Mouse (Mus musculus): ENCODE results near the gene Esp8.
"Not testable (repeated sequence)": the region's sequence is repeated elsewhere in the genome, so short reads cannot be mapped to it uniquely, and the experiment has no call there.

Esp8 gene

DNA sequence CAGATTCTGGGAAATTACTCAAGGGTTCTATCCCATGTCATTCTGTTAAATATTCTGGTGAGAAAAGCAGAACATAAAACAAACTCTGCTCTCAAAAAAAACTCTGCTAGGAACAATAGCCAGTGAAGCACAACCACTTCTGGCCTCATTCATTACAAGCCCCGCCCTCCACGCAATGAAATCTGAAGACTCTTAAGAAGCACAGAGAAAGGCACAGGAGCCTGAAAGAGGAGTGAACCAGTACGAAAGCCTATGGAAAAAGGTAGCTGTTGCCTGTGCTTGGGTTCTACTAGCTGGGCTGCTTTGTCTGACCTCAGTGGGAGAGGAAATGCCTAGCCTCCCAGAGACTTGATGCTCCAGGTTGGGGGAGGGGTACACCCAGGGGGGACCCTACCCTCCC is at the start of gene Esp8:
Esp8 (plus strand) TSS at position 205 of the 400 bp plus-strand sequence.
- in situ Hi-C loops (cut with MboI; ENCODE audit: low sequenced_read_pairs) = no loop called here

DNA sequence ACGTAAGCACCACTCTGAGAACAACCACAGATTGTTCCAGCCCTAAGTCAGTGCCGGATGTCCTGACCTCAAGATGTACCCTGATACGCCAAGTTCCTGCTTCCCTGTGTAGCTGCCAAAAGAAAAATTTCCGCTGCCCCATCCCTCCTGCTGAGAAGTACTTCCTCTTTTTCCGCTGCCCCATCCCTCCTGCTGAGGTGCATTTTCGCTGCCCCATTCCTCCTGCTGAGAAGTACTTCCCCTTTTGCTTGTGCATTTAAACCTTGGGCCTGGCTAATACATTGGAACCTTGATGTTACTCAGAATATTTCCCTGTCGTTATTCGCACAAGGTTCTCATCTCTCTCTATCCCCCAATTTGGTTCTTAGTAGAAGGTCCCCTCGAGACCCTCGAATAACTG is 36.3 kb upstream of the Esp8 start:
- in situ Hi-C loops (cut with MboI; ENCODE audit: low sequenced_read_pairs) = not testable (repeated sequence)

DNA sequence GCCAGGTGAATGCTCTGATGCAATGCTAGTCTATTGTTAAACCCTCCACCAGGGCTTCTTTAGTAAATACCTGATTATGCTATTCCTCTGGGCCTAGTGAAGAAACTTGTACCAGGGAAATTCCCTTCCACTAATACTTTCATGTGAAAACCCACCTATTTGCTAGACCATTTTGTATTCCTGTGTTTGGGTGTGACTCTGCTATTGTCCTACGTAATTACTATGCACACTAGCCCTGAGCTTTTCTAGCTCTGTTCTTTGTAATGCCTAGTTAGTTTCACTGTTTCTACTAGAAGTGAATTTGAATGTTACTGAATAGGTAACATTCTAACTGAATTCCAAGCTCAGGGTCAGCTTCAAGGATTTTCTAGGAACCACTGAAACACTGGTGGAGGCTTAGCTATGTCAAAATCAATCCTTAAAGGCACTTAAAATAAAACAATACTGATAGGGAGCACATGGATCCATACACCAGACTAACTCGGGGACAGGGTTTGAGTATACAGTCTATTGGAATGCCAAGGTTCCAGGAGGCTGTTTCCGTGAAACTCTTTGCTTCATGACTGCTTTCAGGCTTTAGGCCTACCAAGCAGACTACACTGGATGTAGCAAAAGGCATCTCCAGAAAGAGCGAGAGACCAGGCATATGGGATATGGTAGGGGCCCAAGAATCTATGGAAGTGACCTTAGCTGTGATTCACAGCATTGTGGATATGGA is 24.2 kb upstream of the Esp8 start:
- in situ Hi-C loops (cut with MboI; ENCODE audit: low sequenced_read_pairs) = not testable (repeated sequence)

DNA sequence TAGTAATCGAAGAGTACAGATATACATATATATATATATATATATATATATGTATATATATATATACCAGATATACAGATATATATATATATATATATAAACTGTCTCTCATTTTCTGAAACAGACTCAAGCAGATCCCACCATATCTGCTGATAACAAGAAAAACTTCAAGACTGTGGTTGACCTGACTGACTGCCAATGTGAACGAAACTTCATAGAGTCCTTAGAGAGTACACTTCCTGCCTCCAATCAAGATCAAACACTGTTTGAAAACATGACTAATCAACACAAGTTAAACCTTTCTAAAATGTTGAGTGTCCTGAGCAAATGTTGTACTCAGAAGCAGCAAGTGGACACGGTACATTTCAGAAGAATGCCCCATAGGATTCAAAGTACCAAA is 10.0 kb downstream of the Esp8 start:
- in situ Hi-C loops (cut with MboI; ENCODE audit: low sequenced_read_pairs) = no loop called here

DNA sequence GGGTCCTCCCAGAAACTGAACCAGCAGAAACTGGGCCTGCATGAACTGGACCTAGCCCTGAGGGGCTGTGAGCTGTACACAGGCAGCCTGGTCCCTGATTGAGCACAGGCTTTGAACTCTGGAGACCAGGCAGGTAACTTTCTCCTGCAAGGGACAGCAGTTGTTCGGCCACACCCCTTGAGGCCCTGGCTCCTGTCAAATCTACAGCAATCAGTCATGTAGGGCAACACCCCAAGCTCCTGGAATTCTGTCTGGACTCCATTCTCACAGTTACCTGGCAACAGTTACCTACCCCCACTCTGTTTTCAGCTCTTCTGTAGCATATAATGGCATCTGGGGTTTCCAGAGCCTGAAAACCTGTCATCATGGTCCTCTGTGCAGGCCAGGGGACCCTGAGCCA is 11.3 kb downstream of the Esp8 start:
- in situ Hi-C loops (cut with MboI; ENCODE audit: low sequenced_read_pairs) = no loop called here

DNA sequence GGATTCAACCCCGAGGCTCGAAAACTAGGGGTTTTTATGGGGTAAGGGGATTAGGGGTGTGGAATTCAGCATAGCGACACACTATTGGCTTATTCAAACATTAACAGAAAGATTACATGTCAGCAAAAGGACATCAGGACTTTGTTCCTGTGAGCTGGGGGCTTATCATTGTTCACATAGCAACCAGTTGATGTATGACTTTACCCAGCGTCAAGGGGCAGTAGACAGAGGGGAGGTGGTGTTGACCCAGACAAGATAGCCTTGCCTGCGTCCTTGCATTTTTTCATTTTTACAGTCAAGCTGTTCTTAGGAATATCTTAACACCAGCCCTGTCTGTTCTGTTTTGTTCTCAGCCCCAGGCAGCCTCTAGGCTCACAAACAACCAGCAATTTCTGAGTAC is 27.2 kb downstream of the Esp8 start:
- in situ Hi-C loops (cut with MboI; ENCODE audit: low sequenced_read_pairs) = not testable (repeated sequence)

DNA sequence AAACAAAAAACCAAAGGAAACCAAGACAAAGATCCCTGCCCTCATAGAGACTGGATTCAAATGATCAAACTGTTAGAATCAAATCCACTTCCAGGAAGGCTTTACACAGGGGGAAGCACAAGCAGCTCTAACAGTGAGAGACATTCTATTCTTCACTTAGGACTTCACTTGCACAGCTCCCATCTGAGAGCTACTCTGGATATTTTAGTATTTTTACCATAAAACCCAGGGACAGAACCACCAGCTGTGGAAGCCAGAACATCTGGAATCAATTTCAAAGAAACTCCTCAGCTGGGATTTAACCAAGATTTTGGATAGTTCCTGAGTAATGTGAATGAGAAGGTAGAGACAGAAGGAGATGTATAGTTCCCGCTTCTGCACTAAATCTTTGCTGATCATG is 33.6 kb downstream of the Esp8 start:
- in situ Hi-C loops (cut with MboI; ENCODE audit: low sequenced_read_pairs) = no loop called here

DNA sequence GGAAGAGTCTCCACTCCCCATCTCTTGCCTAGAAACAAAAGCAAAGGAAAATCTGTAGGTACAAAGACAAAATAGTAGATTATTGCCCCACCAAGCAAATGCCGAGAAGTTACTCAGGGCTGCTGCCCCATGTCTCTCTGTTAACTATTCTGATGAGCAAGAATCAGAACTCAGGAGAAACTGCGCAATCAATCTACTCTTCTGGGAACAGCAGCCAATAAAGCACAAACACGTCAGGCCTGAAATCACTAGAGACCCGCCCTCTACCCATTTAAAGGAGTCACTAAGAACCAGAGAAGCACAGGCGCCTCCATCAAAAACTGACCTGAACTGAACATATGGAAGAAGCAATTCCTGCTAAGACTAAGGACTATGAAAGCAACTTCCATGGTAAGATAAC is 41.4 kb downstream of the Esp8 start, which contains the start of gene Esp6:
Esp6 (plus strand) TSS at position 301 of the 400 bp plus-strand sequence.
- in situ Hi-C loops (cut with MboI; ENCODE audit: low sequenced_read_pairs) = no loop called here

Measured in CH12F3 (cell line).